Mouse (Mus musculus) kidney, adult 9 months (tissue): ENCODE results near the gene Tspan13.

Experiments used
- DNase-seq: peaks from one replicate; pipeline ENCODE4 v3.0.0; 2022

The Tspan13 gene

DNA sequence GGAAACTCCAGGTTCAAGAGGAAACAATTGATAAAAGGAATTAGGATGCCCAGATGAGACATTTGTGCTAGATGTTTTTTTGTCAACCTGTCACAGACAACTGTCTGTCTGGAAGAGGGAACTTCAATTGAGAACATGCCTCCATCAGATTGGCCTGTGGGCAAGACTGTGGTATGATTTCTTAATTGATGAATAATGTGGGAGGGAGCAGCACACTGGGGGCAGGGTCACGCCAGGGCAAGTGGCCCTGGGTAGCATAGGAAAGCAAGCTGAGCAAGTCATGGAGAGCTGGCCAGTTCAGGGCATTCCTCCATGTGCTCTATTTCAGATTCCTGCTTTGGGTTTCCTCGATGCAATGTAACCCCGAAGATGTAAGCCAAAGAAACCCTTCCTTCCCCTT lies 66.4 kb downstream of the Tspan13 start:
- no peak for DNase-seq

GRCm38 (mm10) chr12:35966768-35967141 lies 75.5 kb downstream of the Tspan13 start:
- DNase-seq = no peak

DNA sequence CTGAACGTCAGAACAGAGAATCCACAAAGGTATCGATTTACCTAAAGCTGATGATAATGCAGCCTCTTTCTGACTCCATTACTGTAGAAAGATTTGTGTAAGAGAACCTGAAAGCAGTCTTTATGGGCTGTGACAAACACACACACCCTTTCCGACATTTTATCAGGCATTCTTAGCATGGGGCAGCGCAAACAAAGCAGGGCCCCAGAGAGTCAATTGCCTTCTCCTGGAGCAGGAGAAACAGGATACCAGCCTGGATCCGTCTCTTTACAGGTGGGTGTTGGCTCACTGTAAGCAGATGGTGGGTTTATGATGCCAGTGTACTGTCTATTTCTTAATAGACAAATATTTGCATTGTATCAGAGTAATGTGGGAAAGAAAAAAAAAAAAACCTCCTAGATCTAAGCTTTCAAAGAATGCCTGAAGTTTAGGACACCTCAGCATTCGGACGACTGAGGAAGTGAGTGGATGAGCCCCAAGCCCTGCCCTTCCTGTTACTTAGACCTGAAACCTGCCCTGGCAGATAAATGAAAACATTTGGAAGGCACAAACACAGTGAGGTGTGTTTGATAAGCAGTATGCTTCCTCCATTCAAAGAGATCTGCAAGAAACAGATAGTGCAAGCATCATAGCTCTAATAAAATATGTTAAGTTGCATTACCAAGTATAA lies 76.1 kb downstream of the Tspan13 start:
- no peak for DNase-seq
